Mouse (Mus musculus): ENCODE data around the gene Arl4a.

Arl4a gene

GRCm38 (mm10) chr12:40004766-40005165 lies 33.1 kb downstream of the Arl4a start:
- DNase-seq, result no peak

DNA sequence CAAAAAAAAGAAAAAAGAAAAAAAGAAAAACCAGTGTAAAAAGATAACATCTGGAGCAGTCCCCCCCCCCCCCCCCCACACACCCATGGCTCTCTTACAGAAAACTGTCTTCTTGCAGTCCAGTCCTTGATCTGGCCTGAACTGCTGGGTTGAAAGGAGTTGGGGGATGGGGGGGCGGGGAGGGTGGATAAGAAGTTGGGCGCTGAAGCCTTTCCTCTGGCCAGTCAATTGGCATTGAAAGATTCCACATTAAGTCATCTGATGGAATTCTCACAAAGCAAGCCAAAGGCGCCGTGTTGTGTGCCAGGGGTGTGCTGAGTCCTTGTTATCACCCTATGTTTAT lies 39.0 kb downstream of the Arl4a start:
- no peak for DNase-seq

DNA sequence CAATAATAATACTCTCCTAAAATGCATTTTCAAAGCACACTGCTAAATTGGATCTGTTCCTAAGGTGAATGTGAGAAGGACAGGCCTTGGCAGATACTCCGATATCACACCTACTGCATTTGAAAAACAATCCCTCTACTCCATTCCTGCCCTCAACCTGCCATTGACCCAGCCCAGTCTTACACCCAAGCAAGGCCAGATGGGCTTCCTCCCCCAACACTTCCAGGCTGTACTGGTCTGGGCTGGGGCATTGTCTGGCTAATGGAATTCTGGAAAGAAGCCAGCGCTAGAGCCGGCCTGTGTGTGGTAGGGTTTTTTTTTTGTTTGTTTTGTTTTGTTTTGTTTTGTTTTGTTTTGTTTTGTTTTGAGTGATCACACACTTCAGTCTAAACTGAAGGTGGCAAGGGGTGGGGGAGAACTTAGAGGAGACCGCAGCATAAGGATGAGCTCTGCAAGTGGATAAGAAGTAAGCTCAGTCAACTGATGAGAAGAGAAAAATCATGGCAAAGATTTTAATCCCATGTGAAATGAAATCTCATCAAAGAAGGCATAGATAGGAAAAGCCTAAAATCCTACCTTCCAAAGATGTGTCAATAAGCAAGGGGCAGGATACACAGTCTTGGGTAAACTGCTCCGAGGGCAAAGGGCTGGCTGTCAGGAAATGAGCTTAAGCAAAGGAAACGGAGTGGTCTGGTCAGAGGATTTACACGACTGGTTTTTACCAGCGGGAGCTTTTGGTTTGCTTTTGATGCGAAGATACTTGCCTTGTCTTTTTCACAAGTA lies 39.6 kb downstream of the Arl4a start:
- DNase-seq, result no peak

DNA sequence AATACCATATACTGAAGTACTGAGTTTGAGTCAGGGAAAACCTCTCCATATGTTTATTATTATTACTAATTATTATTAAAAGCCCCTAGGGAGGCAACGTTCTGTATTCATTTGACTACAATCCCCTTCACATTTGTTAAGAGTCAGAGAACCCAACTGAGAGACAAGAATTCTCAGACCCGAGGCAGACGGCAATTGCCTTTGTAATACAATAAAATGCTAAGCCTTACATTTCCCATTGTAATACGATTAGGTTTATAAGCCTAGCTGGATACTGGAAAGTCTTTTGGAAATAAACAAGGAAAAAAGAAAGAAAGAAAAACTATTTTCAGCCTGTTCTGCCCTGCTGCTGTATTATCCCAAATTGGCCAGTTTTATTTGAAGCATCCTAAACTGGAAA lies 40.2 kb downstream of the Arl4a start:
- no peak for DNase-seq

DNA sequence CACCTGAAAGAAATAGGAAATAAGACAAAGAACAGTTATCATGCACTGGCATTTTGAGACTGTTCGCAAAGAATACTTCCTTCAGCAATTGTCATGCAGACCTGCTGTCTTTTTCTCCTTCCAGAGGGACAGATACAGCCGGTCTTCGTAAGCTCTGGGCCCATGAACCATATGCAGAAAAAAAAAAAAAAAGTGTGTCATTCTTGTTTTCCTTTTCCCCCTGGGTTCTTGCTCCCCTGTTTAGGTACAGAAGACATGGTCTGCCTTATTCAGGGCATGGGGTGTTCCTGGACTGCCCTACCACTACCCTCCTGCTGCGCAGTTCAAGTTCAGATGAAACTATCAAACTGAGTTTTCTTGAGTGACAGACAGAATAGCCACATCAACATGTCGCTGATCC lies 41.8 kb downstream of the Arl4a start:
- DNase-seq, result no peak

DNA sequence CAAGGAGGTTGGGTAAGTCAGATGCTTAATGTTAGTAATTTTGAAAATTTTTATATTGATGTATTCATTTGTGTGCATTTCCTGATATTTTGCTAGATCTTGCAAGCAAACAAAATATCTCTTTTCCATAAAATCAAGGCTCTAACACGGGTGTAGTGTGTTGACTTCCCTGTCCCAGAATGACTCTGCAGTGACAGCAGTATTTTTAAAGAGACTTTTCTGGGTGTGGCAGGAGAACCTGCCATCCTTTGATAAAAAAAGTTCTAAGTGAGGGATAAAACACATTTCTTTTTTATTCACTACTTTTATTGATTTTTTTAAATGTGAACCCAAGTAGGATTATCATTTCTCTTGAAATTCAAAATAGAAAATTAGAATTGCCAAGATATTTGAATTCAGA lies 42.2 kb downstream of the Arl4a start:
- peak; percentile 28 for DNase-seq

DNA sequence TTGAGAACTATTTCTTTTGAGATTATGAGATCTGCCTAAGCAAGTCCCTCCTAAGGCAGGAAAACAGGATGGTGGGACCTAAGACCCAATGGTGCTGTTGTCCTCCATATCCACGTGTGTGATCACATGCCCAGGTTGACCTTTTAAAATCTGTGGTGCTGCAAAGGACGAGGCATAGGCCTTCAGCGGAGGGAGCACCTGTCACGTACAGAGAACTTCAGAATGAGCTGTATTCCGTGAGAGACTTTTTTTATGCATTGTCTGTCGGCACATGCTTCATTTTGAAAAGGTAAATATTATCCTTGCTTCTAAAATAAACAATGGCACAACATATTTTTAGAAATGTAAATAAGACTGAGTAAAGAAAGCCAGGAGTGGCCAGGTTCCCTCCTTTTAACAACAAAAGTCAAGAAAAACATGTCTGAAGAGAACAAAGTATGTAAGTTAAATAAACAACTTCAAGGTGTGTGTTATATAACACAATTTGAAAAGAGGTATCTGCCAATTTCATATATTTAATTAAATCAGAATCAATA lies 45.0 kb downstream of the Arl4a start:
- DNase-seq, result no peak

DNA sequence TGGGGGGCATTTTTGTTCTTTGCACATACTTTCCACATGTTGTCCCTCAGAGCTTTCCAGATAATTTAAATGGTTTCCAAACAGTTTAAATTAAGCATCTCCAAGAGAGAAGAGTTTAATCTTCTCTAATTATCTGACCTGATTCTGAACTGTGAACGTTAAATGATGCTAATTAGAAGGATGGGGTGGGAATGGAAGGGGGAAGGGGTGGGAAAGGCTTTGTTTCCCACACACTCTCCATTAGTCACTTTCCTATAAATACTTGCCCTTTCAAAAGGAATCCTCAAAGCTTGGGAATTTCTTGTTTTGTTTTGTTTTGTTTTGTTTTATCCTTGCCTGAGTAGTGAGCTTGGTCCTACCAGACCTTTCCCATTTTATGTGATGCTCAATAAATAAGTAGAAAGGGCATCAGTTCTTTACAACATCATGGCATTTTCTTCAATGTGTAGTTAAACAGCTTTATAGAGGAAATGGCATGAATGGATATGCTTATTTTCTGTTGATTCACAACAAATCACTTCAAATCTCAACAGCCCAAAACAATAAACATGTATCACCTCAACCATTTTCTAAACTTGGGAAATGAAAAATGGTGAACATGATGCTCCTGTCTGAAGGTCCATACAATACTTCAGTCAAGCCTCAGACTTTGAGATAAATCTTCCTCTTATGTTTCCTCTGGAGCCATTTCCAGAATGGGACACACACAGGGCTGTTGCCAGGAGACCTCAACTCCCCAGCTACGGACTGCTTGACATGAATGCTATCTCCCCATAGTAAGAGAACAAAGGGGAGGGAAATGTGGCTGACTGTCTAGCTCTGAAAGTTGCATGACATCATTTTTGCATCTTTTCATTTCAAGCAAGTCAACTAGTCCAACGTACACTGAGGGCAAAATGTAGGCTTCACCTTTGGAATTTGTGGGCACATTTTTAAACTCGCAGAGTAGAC lies 46.7 kb downstream of the Arl4a start:
- no peak for DNase-seq

- no peak for DNase-seq
Measured at GRCm38 (mm10) chr12:39989136-39989535, 48.7 kb downstream of the Arl4a start.

- DNase-seq, result no peak
Measured at GRCm38 (mm10) chr12:39987177-39987576, 50.6 kb downstream of the Arl4a start.

DNA sequence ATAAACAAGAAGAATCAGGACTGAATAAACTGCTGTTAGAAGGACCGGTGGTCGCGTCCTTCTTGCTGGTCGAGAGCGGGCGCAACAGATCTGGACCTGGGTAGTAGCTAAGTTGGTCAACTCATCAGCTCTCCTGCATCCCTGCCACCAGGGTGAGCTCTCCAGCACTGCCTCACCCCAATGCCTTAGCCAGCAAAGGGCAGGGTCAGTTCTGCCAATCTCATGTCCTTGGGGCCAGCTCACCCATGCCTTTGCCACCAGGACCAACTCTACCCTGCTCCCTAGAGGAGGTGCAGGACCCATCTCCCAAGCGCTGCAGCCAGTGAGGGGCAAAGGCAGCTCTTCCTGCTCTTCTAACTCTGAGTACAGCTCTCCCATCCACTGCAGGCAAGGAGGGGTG lies 52.2 kb downstream of the Arl4a start:
- DNase-seq, result peak; percentile 15

DNA sequence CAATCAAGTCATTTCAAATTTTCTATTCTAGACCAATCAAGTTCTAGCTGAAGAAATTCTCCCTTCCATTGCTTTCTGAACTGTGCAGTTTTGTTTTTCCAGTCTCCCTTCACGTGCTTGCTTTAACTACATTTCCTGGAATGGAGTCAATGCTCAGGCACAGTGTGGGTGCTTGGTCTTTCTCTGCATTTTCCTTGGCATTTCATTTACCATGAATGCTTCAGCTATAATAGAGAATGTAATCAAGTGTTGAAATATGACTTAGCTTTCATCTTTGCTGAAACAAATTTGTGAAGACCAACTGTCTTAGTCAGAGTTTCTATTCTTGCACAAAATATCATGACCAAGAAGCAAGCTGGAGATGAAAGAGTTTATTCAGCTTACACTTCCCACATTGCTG lies 58.0 kb downstream of the Arl4a start:
- DNase-seq, result no peak

GRCm38 (mm10) chr12:39979066-39979465 lies 58.8 kb downstream of the Arl4a start:
- no peak for DNase-seq

DNA sequence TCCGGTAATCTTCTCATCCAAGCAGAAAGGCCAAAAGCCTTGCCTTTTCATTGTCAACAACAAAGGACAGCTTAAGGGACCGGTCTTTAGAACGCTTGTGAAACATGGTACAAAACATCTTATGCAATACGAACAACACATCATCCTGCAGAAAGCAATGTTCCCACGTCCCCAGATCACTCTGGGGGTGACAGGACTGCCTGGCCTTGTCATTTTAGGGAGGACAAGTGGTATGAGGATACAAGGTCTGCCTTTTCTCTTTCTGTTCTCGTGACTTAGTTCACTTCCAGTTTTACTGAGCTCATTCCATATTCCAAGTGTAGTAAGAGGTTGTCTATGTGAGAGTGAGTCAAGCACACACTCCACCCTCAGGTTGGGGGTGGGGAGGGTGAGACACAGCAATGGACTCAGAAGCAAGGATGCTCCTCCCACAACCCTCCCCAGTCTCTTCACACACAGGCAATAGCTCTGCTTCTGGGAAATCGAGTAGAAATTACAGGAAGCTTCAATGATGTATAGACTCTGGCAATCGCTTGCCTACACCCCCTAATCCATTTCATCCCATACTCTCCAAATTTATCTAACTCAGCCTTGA lies 59.7 kb downstream of the Arl4a start:
- DNase-seq, result peak; percentile 20

DNA sequence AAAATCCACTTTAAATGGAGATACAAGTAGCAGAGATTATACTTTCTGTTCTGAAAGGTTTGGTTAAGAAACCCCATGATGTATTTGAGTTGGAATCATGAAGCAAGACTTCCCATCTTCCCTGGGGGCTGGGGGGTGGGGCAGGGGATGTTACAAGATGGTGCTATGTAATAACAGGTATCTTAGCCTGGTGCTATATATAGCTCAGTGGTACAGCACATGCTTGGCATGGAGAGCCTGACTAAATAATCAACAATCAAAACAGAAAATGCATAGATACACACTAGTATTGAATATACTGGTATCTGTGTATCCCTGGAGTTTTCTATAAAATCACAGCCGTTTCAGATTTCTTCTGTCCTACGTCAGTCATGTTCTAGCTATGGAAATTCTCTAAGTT lies 61.4 kb downstream of the Arl4a start:
- DNase-seq, result no peak

- no peak for DNase-seq
Measured at GRCm38 (mm10) chr12:39975829-39976340, 61.9 kb downstream of the Arl4a start.

- DNase-seq, result no peak
Measured at GRCm38 (mm10) chr12:39974977-39975583, 62.7 kb downstream of the Arl4a start.

DNA sequence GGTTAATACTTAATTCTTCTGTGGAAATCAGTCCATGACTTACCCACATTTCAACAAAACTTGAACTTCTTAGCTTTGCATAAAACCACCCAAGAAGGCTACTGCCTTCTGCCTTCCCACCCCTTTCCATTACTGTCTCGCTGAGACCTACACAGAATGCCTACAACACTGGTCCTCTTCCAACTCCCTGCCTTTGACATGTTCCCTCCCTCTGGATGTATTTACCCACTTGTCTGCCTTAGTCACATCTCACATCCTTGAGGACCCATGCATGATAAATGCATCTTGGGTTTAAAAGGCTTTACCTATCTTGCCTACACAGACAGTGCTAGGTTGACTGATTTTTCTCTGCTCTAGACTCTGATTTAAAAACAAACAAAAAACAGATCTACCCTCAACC lies 63.6 kb downstream of the Arl4a start:
- no peak for DNase-seq

DNA sequence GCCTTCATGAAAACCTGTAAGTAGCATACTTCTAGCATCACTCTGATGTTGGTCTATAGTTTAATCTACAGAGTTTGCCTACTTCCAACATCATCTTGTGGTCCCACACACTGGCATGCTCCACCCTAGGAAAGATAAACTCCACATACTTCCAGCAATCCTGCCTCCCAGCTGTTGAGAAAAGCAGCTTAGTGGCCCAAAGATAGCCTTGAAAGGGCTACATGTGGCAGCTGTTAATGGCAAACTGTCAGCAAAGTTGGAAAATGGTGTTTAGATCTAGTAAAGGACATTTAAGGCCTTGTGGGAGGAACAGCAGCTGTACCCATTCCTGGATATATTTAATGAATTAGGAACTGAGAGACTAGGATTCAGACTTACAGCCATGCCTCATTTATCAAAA lies 68.3 kb downstream of the Arl4a start:
- no peak for DNase-seq

DNA sequence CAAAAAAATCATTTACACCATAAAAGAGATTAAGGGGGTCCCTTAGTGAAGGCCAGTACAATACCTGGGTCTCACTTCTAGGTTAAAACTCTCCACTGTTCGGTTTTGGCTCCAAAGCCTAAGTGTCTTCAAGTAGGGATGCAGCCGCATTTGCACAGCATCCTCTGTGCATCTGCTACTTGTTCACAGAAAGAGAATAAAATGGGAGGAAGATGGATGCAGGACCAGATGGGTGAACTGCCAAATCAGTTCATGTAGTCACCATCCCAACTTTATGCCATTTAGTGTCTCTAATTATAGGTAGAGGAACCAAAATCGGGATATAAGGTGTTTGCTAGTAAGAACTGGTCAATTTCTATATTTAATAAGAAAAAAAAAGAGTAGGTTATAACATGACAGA lies 69.7 kb downstream of the Arl4a start:
- no peak for DNase-seq

GRCm38 (mm10) chr12:39959166-39959565 lies 78.7 kb downstream of the Arl4a start:
- no peak for DNase-seq

GRCm38 (mm10) chr12:39957931-39958671 lies 79.7 kb downstream of the Arl4a start:
- no peak for DNase-seq

Data from liver (tissue).